Mouse (Mus musculus) cerebellum, adult 2 months (tissue): ENCODE results near the gene Blcap. TPM values are rescaled to one million over a fixed set of nuclear protein-coding genes. Genes with fewer than 3 reads are reported as not detected.

Experiments used
- DNase-seq, 2 experiments: peaks; one replicate each; pipeline ENCODE4 v3.0.0; 2021
- H3K27ac ChIP-seq: fragments of 200-500 bp; 2 replicates; pipeline ENCODE4 v1.5.1; 2012; ENCODE audit warnings: low read length, control low read depth, inconsistent platforms; ENCODE audit not compliant: insufficient read depth
- H3K27me3 ChIP-seq: fragments of 200-500 bp; 2 replicates; pipeline ENCODE4 v1.6.1; 2012; ENCODE audit warnings: inconsistent platforms, mild to moderate bottlenecking, low read length, moderate library complexity; ENCODE audit not compliant: control insufficient read depth, insufficient read depth
- H3K4me1 ChIP-seq: fragments of 200-500 bp; 2 replicates; pipeline ENCODE4 v1.6.1; 2011; ENCODE audit warnings: low read length; ENCODE audit not compliant: control insufficient read depth, insufficient read depth
- H3K4me3 ChIP-seq: fragments of 200-500 bp; replicated peaks from 2 replicates; pipeline ENCODE3; 2011; ENCODE audit warnings: mild to moderate bottlenecking, low read depth, low read length, control low read depth; ENCODE audit not compliant: insufficient read depth
- CTCF ChIP-seq: fragments of 200-500 bp; IDR thresholded peaks from 2 replicates; pipeline ENCODE4 v1.5.1; 2011; ENCODE audit warnings: low read depth, mild to moderate bottlenecking, control low read depth, low read length, moderate library complexity, borderline replicate concordance; ENCODE audit not compliant: insufficient read depth
- POLR2A ChIP-seq: fragments of 200-500 bp; IDR thresholded peaks from 2 replicates; pipeline ENCODE4 v1.6.1; 2011; ENCODE audit warnings: low read length, control low read depth, borderline replicate concordance; ENCODE audit not compliant: insufficient read depth
- WGBS: fragments of 180-500 bp; shearing (Covaris S2); methylation state at CpG from one replicate; pipeline ENCODE4 v1.1.7; 2018; 5-methylcytosine and 5-hydroxymethylcytosine counted together
- polyA plus RNA-seq: library from polyadenylated mRNA; depleted of rRNA; stranded (reverse); fragments of >200 nt; gene quantifications from 2 replicates; pipeline ENCODE4 v1.2.3, GENCODE M21; 2012; rRNA removed

Blcap gene
- 124 and 133 TPM in 2 replicates for polyA plus RNA-seq

- Histone ChIP-seq H3K4me3 (no peak within 1 kb of the TSS), H3K4me1 (peaks cover 5% of the 10 kb centered on the region), H3K27ac (no peak within 1 kb of the TSS), H3K27me3 (no peaks in the 10 kb centered on the region)
- TF ChIP-seq CTCF: peak; percentile 54; the same call in 1 of the 2 replicates
- TF ChIP-seq POLR2A: no peak
- 12% methylated on average over 6 of the region's 6 CpGs for WGBS
- peak in 1 of 2 experiments; percentile 63 for DNase-seq
These were observed at the start of gene Blcap for GRCm38 (mm10) chr2:157571224-157571832. TSS of gene Blcap (minus strand) at chr2:157571274.

- no peak for DNase-seq
- H3K27ac ChIP-seq: no peak overlapping the region
- H3K27me3 ChIP-seq: no peaks in the 10 kb centered on the region
- WGBS: 97% methylated on average over 4 of the region's 4 CpGs
- no peaks in the 10 kb centered on the region for H3K4me1 ChIP-seq
- no peak overlapping the region for H3K4me3 ChIP-seq
- no peak for TF ChIP-seq CTCF
- no peak for TF ChIP-seq POLR2A
These were observed 47.3 kb upstream of the Blcap start for GRCm38 (mm10) chr2:157618393-157618792.

- TF ChIP-seq CTCF (no peak), POLR2A (no peak)
- no peak for DNase-seq
- Histone ChIP-seq H3K4me3 (no peak overlapping the region), H3K4me1 (no peaks in the 10 kb centered on the region), H3K27ac (no peak overlapping the region), H3K27me3 (no peaks in the 10 kb centered on the region)
- WGBS: 27% methylated on average over 10 of the region's 11 CpGs
These were observed 42.9 kb upstream of the Blcap start for GRCm38 (mm10) chr2:157613997-157614396.

GRCm38 (mm10) chr2:157611735-157612134, 40.7 kb upstream of the Blcap start:
- WGBS: 42% methylated on average over 3 of the region's 3 CpGs
- Histone ChIP-seq H3K4me1 (no peaks in the 10 kb centered on the region), H3K4me3 (no peak overlapping the region), H3K27ac (no peak overlapping the region), H3K27me3 (no peaks in the 10 kb centered on the region)
- TF ChIP-seq POLR2A (no peak), CTCF (no peak)
- no peak for DNase-seq

- DNase-seq: no peak
- Histone ChIP-seq H3K27ac (no peak overlapping the region), H3K4me1 (no peaks in the 10 kb centered on the region), H3K4me3 (no peak overlapping the region), H3K27me3 (no peaks in the 10 kb centered on the region)
- 70% methylated on average over 9 of the region's 9 CpGs for WGBS
- TF ChIP-seq CTCF (no peak), POLR2A (no peak)
These were observed 36.6 kb upstream of the Blcap start for GRCm38 (mm10) chr2:157607542-157608236.

- Histone ChIP-seq H3K4me3 (no peak overlapping the region), H3K27me3 (no peaks in the 10 kb centered on the region), H3K4me1 (no peaks in the 10 kb centered on the region), H3K27ac (no peak overlapping the region)
- peak; percentile 57 to 76 for DNase-seq
- TF ChIP-seq POLR2A (no peak), CTCF (peak; percentile 94)
- 6% methylated on average over 18 of the region's 18 CpGs for WGBS
These were observed 34.1 kb upstream of the Blcap start for GRCm38 (mm10) chr2:157605025-157605675.

- Histone ChIP-seq H3K4me3 (no peak overlapping the region), H3K27ac (no peak overlapping the region), H3K4me1 (no peaks in the 10 kb centered on the region), H3K27me3 (no peaks in the 10 kb centered on the region)
- 68% methylated on average over 6 of the region's 6 CpGs for WGBS
- TF ChIP-seq CTCF (no peak), POLR2A (no peak)
- no peak for DNase-seq
These were observed 30.4 kb upstream of the Blcap start for GRCm38 (mm10) chr2:157601435-157601839.
